Mouse (Mus musculus) liver, postnatal 0 days (tissue): ENCODE results near the gene Tbc1d5.

Source experiments
- CTCF ChIP-seq: sonication (generic); IDR thresholded peaks from 2 replicates; pipeline ENCODE4 v1.5.1; 2016; ENCODE audit warnings: antibody characterized with exemption, low read depth
- EP300 ChIP-seq: IDR thresholded peaks from 2 replicates; pipeline ENCODE4 v1.6.1; 2016; ENCODE audit warnings: antibody characterized with exemption, low read depth, mild to moderate bottlenecking

DNA sequence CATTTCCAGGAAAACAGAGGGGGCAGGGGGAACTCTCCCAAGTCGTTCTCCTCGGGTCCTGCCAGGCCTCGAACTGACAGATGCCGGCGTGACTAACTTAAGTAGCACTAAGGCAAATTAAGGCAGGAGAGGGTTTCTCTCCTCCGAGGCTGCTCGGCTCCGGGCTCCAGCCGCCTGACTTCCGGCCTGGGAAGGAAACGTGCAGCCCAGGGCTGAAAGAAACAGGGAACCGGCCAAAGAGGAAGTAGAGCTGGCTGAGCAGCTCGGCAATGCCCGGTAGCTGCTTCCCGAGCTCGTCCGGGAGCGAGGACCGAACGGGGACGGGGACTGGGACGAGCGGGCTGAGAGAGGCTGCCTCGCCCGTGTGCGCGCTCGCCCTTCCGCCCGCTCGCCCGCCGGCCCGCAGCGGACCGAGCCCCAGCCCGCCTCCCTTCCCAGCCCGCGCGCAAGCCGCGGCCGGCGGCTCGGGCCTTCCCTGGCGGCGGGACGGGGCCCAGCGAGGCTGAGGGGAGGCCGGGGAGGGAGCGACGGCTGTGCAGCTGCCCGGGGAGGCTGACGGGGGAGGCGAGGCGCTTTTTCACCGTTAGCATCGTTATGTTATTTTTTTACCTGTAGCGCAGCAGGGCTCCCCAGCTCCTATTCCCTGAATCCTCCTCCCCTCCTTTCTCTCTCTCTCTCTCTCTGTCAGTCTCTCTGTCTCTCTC lies 509 bp downstream of the Tbc1d5 start:
- TF ChIP-seq CTCF (no peak), EP300 (no peak)
